Mouse (Mus musculus): ENCODE measurements at regions not wholly inside any gene's neighbourhood (a gene's known extent, or its start where the extent isn't known, plus 50 kb on each side); places are given as distances from the start of the nearest gene placed in this dataset.

DNA sequence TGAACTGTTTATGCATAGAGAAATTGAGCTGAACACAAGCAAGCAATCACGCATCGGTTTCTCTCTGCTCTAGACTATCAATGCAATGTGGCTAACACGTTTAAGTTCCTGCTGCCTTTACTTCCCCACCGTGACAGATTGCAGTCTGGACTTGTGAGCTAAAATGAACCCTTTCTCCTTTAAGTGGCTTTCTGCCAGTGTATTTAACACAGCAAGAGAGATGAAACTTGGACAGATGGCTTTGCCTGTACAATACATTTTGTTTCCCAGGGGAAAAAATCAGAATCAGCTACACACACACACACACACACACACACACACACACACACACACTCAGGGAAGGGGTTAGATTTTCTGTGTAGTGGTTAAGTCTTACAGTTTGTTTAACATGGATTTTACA is 206.8 kb downstream of the Sp3 start:
- Histone ChIP-seq H3K27me3 (replicated peaks) (peaks cover 2% of the 10 kb centered on the region), H3K4me1 (no peaks in the 10 kb centered on the region), H3K36me3 (replicated peaks; ENCODE audit: low read length) (no peaks in the 10 kb centered on the region), H3K9me3 (no peaks in the 10 kb centered on the region), H3K4me3 (replicated peaks) (no peak overlapping the region)
- TF ChIP-seq FLI1 (IDR thresholded peaks at IDR 0.05; ENCODE audit: low read length) (no peak), GATA1 (IDR thresholded peaks at IDR 0.05; ENCODE audit: borderline replicate concordance, low read length) (no peak)

DNA sequence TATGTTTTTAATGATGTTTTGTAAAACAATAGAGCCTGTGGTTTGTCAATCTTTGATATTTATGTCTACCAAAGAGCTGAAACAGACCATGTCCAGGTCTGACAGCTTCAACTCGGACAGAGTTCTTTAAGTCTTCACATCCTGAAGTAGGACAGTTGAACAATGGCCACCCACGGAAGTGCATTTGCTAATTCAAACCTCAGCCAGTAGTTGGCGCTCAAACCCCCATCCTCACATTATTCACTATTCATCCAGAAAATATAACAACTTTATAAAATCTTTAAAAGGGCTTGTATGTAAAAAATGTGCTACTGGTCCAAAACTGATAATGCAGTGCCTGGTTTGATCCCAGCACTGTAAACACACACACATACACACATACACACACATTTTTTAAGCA is 202.9 kb downstream of the Sp3 start:
- TF ChIP-seq FLI1 (IDR thresholded peaks at IDR 0.05; ENCODE audit: low read length) (no peak), GATA1 (IDR thresholded peaks at IDR 0.05; ENCODE audit: borderline replicate concordance, low read length) (no peak)
- Histone ChIP-seq H3K4me3 (replicated peaks) (no peak overlapping the region), H3K27me3 (replicated peaks) (peaks cover 6% of the 10 kb centered on the region)

DNA sequence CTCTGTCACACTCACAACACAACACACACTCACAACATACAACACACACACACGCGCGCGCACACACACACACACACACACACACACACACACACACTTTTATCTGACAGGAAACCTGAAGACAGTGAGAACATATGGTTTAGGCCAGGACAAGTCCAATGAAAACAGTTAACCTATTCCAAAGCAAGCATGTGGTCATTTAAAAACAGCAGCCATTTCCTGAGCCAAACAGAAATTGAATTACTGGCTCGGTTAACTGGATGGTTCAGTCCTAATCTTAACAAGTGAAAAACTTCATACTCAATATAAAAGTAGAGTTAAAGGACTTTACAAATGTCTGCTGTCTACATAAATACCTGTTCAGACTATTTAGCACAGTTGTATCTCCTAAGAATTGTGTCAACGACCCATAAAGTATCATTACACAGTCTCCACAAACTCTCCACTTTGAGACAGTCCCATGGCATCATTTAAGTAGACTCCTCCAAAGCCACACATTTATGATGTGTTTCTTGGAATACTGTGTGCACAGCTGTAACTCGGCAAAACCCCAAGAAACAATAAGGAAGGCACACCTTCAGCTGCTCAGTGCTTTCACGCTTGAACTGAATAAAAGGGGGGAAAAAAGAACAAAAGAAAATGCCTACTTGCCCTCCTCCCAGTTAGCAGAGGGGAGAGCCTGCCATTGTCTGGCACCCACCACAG is 202.3 kb downstream of the Sp3 start:
- no peaks in the 10 kb centered on the region for H3K36me3 ChIP-seq (replicated peaks; ENCODE audit: low read length)
- H3K9me3 ChIP-seq, result no peaks in the 10 kb centered on the region
- no peaks in the 10 kb centered on the region for H3K4me1 ChIP-seq
- H3K27me3 ChIP-seq (replicated peaks), result peaks cover 6% of the 10 kb centered on the region
- no peak overlapping the region for H3K4me3 ChIP-seq (replicated peaks)
- TF ChIP-seq FLI1 (IDR thresholded peaks at IDR 0.05; ENCODE audit: low read length), result no peak
- TF ChIP-seq GATA1 (IDR thresholded peaks at IDR 0.05; ENCODE audit: borderline replicate concordance, low read length), result no peak

More for the DNA sequence above, 202.9 kb downstream of the Sp3 start:
- no peaks in the 10 kb centered on the region for H3K36me3 ChIP-seq (replicated peaks; ENCODE audit: low read length)
- no peaks in the 10 kb centered on the region for H3K9me3 ChIP-seq
- H3K4me1 ChIP-seq, result no peaks in the 10 kb centered on the region

DNA sequence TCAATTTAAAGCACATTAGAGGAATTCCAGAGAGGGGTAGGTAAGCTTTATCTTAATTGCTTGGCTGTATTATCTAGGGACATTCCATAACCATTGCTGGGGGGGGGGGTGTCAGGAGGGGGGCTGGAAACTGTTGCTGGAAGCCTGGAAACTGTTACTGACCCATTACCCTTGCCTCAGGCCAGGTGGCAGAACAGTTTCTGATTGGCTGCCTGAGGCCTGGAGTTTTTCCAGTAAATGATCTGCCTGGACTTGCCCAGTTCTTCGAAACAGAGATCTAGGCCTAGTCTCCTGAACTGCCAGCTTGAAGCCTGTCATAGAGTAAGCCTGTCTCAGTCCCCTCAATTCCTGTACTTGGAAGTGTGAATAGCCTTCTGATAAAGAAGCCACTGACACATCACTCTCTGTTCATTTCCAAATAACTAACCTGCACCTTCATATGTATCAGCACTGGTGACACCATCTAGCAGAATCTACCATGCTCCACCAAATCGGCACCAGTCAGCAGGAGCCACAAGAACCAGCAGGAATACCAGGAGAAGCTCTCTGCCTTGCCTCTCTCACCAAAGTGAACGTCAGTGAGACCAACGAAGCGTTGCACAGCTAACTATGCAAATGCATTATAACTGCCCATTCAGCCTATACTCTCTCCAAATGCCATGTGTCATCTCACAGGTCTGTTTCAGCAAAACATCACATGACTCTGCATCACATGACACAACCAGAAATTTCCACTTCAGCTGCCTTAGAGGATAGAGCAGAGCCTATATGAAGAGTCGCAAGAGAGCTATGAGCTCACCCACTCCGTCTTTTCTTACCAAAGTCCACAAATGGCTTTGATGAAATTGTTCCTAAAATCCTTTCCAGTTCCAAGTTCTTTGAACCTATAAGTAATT is 200.7 kb downstream of the Sp3 start:
- Histone ChIP-seq H3K27me3 (replicated peaks) (peaks cover 9% of the 10 kb centered on the region), H3K9me3 (no peaks in the 10 kb centered on the region), H3K4me3 (replicated peaks) (no peak overlapping the region), H3K4me1 (peaks cover 5% of the 10 kb centered on the region), H3K36me3 (replicated peaks; ENCODE audit: low read length) (no peaks in the 10 kb centered on the region)
- no peak for TF ChIP-seq FLI1 (IDR thresholded peaks at IDR 0.05; ENCODE audit: low read length)
- TF ChIP-seq GATA1 (IDR thresholded peaks at IDR 0.05; ENCODE audit: borderline replicate concordance, low read length), result no peak

DNA sequence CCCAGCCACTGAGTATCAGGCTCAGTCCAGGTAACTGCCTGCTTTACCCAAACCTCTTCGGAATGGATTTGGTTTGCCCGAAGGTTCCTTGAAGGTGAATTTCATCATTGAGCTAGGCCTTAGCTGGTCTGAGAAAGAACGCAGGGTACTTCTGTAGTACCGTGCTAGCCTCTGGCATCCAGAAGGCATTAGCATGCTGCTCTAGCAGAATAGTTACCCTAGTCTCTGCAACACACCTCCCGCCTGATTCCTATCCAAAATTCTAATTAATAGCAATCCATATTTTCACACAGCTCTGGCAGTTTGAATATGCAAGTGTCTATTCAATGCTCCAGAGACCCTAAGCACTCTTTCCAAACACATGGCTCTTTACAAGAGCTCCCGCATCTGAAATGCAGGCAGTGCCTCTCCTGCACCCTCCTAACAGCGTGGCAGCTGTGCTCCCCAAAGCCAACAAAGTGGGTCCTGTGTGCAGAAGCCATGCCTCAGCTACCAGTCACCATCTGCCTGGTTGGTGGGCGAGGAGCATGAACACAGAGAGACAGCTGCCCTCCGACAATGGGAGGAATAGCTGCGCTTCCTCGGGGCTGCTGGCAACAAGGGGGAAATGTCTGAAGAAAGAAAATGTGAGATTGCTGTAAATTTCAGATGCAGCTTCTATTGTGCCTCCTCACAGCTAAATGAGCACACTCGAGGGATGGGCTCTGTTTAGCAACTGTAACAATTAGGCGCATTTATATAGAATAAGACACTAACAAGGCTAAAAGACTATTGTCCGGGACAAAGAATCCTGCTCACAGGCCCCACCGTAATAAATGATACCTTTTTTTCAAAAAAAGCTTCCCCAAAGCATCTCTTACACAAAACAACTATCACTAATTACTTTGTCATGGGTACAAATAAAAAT is 198.6 kb downstream of the Sp3 start:
- Histone ChIP-seq H3K36me3 (replicated peaks; ENCODE audit: low read length) (no peaks in the 10 kb centered on the region), H3K9me3 (no peaks in the 10 kb centered on the region), H3K27me3 (replicated peaks) (peaks cover 15% of the 10 kb centered on the region), H3K4me3 (replicated peaks) (no peak overlapping the region), H3K4me1 (peaks cover 5% of the 10 kb centered on the region)
- TF ChIP-seq GATA1 (IDR thresholded peaks at IDR 0.05; ENCODE audit: borderline replicate concordance, low read length) (no peak), FLI1 (IDR thresholded peaks at IDR 0.05; ENCODE audit: low read length) (no peak)

DNA sequence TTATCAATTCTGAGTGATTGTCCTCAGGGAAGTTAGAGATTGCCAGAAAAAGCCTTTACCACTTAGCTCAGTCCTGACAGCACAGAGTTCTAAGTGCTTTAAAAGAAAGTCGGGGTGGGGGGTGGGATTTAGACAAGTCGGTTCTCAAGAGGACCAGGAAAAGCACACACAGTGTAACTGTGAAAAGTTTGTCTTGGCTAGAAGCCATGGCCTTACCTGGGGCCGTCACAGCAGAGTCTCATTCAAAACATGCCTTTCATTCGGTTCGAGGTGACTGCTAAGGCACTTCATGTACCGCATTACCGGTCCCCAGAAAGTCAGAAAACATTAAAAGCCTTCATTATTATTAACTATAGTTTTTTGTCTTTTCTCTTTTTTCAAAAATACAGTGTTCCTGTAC is 197.9 kb downstream of the Sp3 start:
- no peak overlapping the region for H3K4me3 ChIP-seq (replicated peaks)
- H3K27me3 ChIP-seq (replicated peaks), result peaks cover 16% of the 10 kb centered on the region
- H3K9me3 ChIP-seq, result no peaks in the 10 kb centered on the region
- no peaks in the 10 kb centered on the region for H3K36me3 ChIP-seq (replicated peaks; ENCODE audit: low read length)
- no peak for TF ChIP-seq FLI1 (IDR thresholded peaks at IDR 0.05; ENCODE audit: low read length)
- no peak for TF ChIP-seq GATA1 (IDR thresholded peaks at IDR 0.05; ENCODE audit: borderline replicate concordance, low read length)
- H3K4me1 ChIP-seq, result peaks cover 5% of the 10 kb centered on the region

DNA sequence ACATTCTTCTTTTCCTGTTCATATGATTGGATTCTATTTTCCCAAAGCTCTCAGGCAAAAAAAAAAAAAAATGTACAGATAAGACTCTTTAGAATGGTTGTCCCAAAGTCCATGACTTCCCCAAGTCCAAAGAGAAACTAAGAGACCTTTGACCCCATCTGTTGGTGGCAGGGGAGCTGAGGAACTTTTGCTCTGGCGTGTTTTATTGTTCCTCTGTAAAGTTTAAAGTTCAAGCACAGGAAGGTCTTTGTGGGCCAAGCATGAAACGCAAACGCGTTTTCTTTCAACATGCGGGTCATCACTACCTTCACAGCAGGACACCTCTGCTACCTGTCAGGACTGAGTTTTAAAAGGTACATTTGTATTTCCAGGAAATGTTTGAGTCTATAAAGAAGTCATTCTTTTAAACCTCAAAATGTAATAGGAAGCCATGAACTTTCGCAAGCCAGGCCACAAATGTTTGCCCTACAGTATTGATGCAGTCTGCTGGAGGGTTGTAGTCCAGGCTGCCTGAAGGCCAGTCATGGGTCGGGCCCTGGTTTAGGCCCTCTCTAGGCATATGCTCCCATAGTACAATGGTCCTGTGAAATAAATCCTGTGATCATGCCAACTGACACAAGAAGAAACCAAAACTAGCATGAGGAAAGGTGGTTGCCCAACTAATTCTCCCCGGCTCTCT is 194.7 kb downstream of the Sp3 start:
- Histone ChIP-seq H3K4me1 (peaks cover 5% of the 10 kb centered on the region), H3K4me3 (replicated peaks) (no peak overlapping the region), H3K36me3 (replicated peaks; ENCODE audit: low read length) (no peaks in the 10 kb centered on the region), H3K27me3 (replicated peaks) (peaks cover 21% of the 10 kb centered on the region), H3K9me3 (no peaks in the 10 kb centered on the region)
- TF ChIP-seq FLI1 (IDR thresholded peaks at IDR 0.05; ENCODE audit: low read length) (no peak), GATA1 (IDR thresholded peaks at IDR 0.05; ENCODE audit: borderline replicate concordance, low read length) (no peak)

DNA sequence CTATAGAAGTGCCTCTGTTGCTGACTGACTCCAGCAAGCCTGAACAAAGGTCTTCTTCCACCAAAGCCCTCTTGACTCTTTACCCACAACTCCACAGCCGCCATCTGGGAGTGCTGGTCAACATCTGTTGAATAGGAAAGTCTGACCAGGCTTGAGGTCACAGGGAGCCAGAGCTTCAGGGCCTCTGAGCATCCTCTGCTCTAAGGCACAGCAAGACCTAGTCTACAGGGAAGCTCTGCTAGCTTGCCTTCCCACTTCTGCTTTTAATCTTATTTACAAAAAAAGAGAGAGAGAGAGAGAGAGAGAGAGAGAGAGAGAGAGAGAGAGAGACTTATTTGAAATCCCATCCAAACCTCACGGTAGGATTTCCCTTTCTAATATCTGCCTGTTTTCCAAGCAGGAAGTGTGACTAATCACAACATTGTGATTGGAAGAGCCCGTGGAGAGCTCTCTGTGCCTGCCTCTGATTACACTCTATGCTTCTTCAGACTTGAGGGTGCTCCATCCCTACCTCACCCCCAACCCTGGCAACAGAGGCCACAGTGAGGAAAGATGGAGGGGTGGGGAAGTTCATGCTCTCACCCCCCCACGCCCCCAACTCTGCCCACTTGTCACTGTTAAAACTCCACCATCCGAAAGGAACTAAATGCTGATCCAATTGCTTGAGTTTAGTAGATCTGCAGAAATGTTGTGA is 194.1 kb downstream of the Sp3 start:
- H3K9me3 ChIP-seq, result no peaks in the 10 kb centered on the region
- peaks cover 5% of the 10 kb centered on the region for H3K4me1 ChIP-seq
- TF ChIP-seq GATA1 (IDR thresholded peaks at IDR 0.05; ENCODE audit: borderline replicate concordance, low read length), result no peak
- TF ChIP-seq FLI1 (IDR thresholded peaks at IDR 0.05; ENCODE audit: low read length), result no peak
- H3K27me3 ChIP-seq (replicated peaks), result peaks cover 23% of the 10 kb centered on the region
- H3K36me3 ChIP-seq (replicated peaks; ENCODE audit: low read length), result no peaks in the 10 kb centered on the region
- H3K4me3 ChIP-seq (replicated peaks), result no peak overlapping the region
